Mouse (Mus musculus) kidney, postnatal 36 days (tissue): Measurements from ENCODE around the gene Glt28d2.
A peak's percentile ranks its signal among the peaks of the same experiment; 100 is the strongest.
"Not testable (repeated sequence)": the region's sequence is repeated elsewhere in the genome, so short reads cannot be mapped to it uniquely, and the experiment has no call there.

ENCODE experiments used
- DNase-seq, 2 experiments: peaks; one replicate each; pipeline ENCODE4 v3.0.0; 2021 to 2022; ENCODE audit warnings: mixed read lengths in 2 of 2

The Glt28d2 gene

GRCm38 (mm10) chr3:85887239-85887827 is at the start of gene Glt28d2, which contains the start of gene Gm37240:
Glt28d2 (minus strand) TSS chr3:85887516.
Gm37240 (minus strand) TSS chr3:85887518.
- DNase-seq: peak; percentile 96 to 97

DNA sequence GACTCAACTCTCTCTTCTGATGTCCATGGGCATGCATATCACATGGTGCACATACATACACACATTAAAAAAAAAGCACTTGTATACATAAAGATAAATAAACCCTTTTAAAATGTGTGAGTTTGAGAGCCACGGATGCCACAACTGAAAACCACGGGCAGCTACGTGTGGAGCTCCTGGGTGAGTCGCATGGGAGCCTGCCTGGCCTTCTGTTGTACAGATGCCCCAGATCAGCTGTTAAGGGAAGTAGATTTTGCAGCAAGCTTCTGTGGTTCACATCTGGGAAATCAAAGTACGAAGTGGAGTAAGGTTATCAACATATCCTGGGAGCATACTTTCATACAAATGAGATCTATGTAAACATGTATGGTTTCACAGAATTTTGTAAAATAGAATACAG is 46.3 kb upstream of the Glt28d2 start:
- DNase-seq: no peak

DNA sequence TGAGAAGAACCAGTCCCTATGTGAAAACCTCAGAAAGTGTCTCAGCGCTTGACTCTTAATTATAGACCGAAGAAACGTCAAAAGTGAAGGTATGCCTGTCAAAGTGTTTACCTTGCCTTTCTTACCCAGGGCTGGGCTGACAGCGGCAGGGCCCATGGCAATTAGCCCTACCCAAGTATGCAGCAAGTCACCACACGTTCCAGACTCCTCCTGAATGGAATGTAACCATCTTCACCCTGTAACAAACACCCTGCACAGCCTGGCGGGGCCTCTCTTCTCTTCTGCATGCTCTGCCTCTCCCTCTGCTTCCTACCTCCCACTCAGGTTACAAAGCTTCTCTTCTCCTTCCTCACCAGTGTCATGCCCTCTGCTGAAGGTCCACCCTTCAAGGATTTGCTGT is 44.5 kb upstream of the Glt28d2 start:
- no peak for DNase-seq

- DNase-seq: no peak
These were observed 43.4 kb upstream of the Glt28d2 start for GRCm38 (mm10) chr3:85930671-85931255.

GRCm38 (mm10) chr3:85929711-85930110 is 42.4 kb upstream of the Glt28d2 start:
- DNase-seq: no peak

- DNase-seq: no peak
These were observed 40.9 kb upstream of the Glt28d2 start for GRCm38 (mm10) chr3:85928140-85928611.

DNA sequence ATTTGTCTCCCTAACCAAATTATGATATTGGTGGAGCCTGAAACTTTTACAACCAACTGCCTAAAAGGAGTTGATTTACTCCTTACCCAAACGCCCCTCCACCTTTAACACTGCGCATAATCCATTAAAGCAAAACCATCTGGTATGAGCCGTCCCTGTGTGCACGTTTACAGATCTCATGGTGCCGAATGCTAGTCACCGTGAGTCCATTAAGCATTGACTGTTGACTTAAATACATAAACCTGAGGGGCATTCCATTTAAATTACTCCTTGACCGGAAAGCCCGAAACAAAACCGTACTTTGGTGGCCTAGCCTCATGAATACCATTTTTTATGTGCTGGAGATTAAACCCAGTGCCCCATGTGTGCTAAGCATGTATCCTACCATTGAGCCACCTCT is 40.0 kb upstream of the Glt28d2 start:
- no peak for DNase-seq

DNA sequence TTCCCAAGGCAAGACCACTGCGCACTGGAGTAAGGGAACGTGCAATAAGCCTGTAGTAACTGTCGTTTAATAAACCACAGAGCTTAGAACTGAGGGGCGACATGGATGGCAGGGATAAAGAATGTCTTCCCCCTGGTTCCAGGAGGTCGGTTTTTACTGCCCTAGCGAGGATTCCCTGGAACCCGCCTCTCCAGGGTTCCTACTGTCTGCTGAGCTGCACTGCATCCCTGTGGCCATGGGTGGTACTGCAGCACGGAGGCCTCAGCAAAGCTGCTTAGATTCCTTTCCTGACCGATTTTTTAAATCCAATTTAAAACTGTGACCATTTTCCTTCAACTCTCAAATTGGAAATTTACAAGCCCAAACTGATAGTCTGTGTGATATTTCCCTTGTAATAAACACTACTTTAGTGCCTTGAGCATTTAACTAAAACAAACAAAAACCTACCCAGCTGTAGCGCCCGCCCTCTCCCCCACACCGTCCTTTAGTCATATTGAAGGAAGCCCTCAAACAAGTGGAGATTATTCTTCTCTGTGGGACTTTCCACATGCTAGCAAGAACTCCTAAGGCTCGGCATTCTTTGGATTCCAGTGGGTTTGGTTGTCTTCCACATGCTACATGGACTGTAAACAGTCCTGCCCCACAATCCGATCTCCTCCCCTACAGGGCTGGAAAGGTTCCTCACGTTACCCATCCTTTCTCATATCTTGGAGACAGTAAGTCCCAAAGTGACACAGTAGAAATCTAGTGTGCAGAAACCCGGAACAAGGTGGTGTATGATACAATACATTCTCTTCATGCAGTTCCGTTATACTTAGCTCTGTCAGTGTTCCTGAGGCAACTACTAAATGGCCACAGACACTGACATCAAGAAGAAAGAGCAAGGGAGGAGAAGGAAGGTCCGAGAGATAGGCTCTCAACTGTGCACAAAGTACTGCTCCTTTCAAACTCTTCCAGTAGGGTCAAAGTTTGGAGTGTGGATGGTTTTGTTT is 36.9 kb upstream of the Glt28d2 start:
- DNase-seq: peak; percentile 79 to 95

DNA sequence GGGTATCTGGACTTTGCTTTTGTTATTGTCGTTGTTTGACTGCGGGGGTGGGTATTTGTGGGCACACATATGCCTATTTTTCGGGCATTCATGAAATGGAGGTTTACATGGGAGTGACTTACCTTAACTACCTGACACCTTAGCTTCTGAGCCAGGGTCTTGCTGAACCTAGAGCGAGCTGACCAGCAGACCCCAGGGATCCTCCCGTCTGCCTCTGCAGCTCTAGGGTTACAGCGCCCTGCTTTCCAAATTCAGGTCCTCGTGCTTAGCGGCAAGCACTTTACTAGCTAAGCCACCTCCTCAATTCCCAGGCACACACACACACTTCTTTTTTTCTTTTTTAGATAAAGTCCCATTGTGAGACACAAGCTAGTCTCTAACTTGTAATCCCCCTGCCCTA is 36.0 kb upstream of the Glt28d2 start:
- no peak for DNase-seq

DNA sequence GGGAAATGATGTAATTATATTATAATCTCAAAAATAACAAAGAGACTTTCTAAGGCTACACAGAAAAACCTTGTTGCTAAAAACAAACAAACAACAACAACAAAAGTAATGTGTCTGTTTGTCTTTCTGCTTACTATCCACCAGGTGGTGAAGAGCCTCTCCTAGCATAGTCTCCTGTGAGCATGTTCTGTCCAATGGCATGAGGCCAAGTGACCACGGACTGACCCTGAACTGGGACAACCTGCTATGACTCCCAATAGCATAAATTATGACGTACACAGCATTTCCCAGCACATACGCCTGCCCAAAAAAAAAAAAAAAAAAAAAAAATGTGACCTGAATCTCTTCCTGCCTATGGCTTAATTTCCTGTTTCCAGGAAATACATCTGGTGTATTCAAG is 35.0 kb upstream of the Glt28d2 start:
- DNase-seq: peak; percentile 83 to 86

DNA sequence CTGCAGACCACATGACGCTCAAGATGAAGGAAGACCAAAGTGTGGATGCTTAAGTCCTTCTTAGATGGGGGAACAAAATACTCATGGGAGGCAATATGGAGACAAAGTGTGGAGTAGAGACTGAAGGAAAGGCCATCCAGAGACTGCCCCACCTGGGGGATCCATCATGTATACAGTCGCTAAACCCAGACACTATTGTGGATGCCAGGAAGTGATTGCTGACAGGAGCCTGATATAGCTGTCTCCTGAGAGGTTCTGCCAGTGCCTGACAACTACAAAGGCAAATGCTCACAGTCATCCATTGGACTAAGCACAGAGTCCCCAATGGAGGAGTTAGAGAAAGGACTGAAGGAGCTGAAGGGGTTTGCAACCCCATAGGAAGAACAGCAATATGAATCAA is 33.4 kb upstream of the Glt28d2 start:
- DNase-seq: not testable (repeated sequence)

DNA sequence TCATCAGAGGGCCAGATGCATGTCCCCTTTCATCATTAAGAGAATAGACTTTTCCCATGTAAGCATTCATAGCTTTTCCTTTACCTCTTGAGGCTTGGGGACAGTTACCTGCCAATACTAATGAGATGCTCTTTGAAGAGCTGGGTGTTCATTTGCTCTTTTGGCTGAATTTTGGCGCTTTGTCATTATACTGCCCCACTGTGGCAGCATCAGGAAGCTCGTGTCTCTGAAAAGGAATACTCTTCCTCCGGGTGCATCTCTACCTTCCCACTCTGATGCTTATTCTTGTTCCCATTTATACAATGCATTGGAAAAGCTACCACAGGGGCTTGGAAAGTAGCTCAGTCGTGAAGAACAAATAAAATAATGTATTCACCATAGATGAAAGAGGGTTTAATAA is 30.3 kb upstream of the Glt28d2 start:
- peak; percentile 19 to 71 for DNase-seq

DNA sequence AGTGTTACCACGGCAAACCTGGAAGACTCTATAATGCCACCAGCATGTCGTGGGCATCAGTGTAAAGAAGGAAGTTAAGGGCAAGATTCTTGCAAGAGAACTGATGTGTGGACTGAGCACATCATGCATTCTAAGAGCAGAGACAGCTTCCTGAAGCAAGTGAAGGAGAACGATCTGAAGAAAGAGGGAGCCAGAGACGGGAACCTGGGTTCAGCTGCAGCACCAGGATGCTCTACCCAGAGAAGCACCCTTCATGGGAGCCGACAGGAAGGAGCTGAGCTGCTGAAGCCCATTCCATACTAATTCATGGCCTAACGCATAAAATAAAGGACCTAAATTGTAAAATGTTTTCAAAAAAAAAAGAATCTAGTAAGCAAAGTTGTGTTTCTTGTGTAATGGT is 27.5 kb upstream of the Glt28d2 start:
- no peak for DNase-seq

GRCm38 (mm10) chr3:85907136-85907535 is 19.8 kb upstream of the Glt28d2 start:
- no peak for DNase-seq

- DNase-seq: peak; percentile 25 to 30
These were observed 17.1 kb upstream of the Glt28d2 start for GRCm38 (mm10) chr3:85904371-85904770.

- no peak for DNase-seq
These were observed 7.7 kb upstream of the Glt28d2 start for GRCm38 (mm10) chr3:85895020-85895419.

DNA sequence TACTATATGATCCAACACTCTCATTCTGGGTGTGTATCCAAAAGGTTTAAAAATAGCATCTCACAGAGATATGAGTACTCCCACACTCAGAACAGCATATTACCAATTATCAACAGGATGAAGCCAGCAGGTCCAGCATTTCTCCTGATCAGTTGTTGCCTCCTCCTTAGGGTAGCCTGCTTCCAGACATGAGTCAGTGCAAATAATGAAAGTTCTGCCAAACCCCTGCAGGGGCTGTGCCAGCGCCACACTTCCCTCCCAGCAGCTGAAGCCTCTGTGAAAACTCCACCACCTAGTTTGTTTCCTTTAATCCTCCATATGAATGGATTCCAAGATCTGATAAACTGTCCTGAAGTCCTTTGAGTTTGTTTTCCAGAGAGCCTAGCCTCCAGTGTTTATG is 4.3 kb upstream of the Glt28d2 start:
- DNase-seq: no peak

DNA sequence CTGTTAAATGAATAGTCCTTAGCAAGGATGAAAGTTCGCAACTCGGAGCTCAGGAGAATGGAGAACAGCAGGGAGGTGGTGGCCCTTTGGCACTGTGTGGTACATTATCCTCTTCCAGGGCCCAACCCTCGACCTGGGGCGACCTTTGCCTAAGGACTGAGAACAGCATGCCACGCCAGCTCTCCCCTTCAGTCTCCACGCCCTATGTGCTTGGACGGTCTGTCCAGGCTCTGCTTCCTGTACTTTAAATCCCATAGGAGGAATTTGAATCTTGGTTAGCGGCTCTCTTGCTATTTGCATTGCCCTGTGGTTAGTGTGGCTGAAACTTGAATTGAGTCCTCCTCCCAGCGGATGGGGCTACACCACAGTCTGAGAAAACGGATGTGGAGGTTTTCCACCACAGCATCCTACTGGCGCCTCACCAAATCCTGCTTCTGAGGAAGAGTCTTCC is 930 bp upstream of the Glt28d2 start:
- peak; percentile 71 to 78 for DNase-seq

DNA sequence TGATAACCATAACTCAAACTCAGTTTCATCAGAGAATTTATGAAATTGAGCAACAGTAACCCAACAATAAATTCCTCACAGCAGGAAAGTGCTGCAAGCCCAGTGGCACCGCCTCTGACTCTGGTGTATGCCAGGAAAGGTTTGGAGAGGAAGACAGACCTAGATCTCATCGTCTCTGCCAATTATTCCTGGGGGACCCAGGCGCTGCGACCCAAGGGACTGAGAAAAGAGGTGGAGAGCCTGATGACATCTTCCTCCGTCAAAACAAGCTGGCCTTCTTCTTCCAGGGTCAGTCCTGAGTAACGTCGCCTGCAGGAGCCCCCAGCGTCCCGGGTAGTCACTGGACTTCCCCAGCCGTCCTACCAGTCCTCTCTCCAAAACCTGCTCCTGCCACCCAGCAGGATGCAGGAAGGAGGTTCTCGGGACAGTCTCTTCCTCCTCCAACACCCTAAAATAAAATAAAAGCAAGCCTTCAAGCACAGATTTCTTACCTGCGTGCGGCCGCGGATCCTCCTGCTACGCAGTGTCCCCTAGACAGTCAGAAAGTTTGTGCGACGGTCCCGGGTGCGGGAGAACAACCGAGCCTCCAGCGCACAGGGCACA is 579 bp downstream of the Glt28d2 start:
- DNase-seq: peak; percentile 24 to 25

DNA sequence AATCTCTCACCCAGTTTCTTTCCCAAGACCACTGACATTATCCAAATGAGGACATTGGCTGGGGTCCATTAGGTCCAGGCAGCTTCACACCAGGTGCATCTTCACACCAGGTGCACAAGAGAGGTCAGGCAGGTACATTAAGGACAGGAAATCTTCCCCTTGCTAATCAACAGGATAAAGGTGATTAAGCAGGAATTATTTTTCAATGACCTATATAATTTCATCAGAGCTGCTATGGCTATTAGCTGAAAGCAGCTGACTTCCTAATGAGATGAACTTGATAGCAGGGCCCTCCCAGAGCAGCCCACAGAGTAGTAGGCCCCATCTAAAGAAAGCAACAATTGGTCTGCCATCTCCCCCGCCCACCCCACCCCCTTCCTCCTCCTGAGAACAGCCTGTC is 1.4 kb downstream of the Glt28d2 start:
- DNase-seq: no peak

- peak in 1 of 2 experiments; percentile 38 for DNase-seq
These were observed 6.6 kb downstream of the Glt28d2 start for GRCm38 (mm10) chr3:85880687-85881086.

- no peak for DNase-seq
These were observed 7.2 kb downstream of the Glt28d2 start for GRCm38 (mm10) chr3:85880068-85880467.

- peak; percentile 10 to 21 for DNase-seq
These were observed 8.4 kb downstream of the Glt28d2 start for GRCm38 (mm10) chr3:85878911-85879310.
